Mouse (Mus musculus) bone marrow, adult 2 months (tissue): Measurements from ENCODE around the gene Ank2.

Experiments used
- CTCF ChIP-seq: fragments of 200-500 bp; IDR thresholded peaks from 2 replicates; pipeline ENCODE4 v1.5.1; 2011; ENCODE audit warnings: low read length, control low read depth; ENCODE audit not compliant: control insufficient read depth, insufficient read depth
- POLR2A ChIP-seq: fragments of 200-500 bp; IDR thresholded peaks from 2 replicates; pipeline ENCODE4 v1.6.1; 2011; ENCODE audit warnings: low read depth, mild to moderate bottlenecking, control low read depth, low read length, borderline replicate concordance; ENCODE audit not compliant: control insufficient read depth

- no peak for TF ChIP-seq CTCF
- TF ChIP-seq POLR2A, result no peak
Measured at GRCm38 (mm10) chr3:127303957-127304553, 195.1 kb downstream of the Ank2 start.
